Mouse (Mus musculus) embryonic facial prominence, embryonic 14.5 days (tissue): ENCODE measurements at regions not wholly inside any gene's neighbourhood (a gene's known extent, or its start where the extent isn't known, plus 50 kb on each side); places are given as distances from the start of the nearest gene placed in this dataset.

Source experiments
- ATAC-seq: fragments of 200-750 bp; cut with Nextera tagmentation; 2 replicates; pipeline ENCODE4 v1.8.0; 2017; ENCODE audit warnings: low read depth, moderate number of reproducible peaks, moderate TSS enrichment
- DNase-seq: peaks from one replicate; pipeline ENCODE4 v3.0.0-alpha.2; 2015; ENCODE audit warnings: low spot score
- H3K27ac ChIP-seq: fragments of 300-500 bp; sonication (generic); replicated peaks from 2 replicates; pipeline ENCODE4 v1.5.1; 2014; ENCODE audit warnings: low read depth, mild to moderate bottlenecking, low read length, moderate library complexity
- H3K27me3 ChIP-seq: fragments of 300-500 bp; sonication (generic); replicated peaks from 2 replicates; pipeline ENCODE4 v1.6.1; 2014; ENCODE audit warnings: low read length; ENCODE audit not compliant: control insufficient read depth, insufficient read depth
- H3K36me3 ChIP-seq: fragments of 300-500 bp; sonication (generic); 2 replicates; pipeline ENCODE4 v1.6.1; 2014; ENCODE audit warnings: low read length, mixed read lengths; ENCODE audit not compliant: control insufficient read depth, insufficient read depth
- H3K4me1 ChIP-seq: fragments of 300-500 bp; sonication (generic); 2 replicates; pipeline ENCODE4 v1.6.1; 2014; ENCODE audit warnings: antibody characterized with exemption, low read length; ENCODE audit not compliant: control insufficient read depth, insufficient read depth
- H3K4me2 ChIP-seq: fragments of 300-500 bp; sonication (generic); 2 replicates; pipeline ENCODE4 v1.6.1; 2014; ENCODE audit warnings: low read depth, mild to moderate bottlenecking, low read length, moderate library complexity, mixed read lengths
- H3K4me3 ChIP-seq: fragments of 300-500 bp; sonication (generic); 2 replicates; pipeline ENCODE4 v1.5.1; 2014; ENCODE audit warnings: low read depth, mild to moderate bottlenecking, low read length
- H3K9ac ChIP-seq: fragments of 300-500 bp; sonication (generic); 2 replicates; pipeline ENCODE4 v1.6.1; 2014; ENCODE audit warnings: low read depth, mild to moderate bottlenecking, low read length, moderate library complexity, mixed read lengths
- H3K9me3 ChIP-seq: fragments of 300-500 bp; sonication (generic); 2 replicates; pipeline ENCODE4 v1.6.1; 2016; ENCODE audit warnings: low read length; ENCODE audit not compliant: control insufficient read depth
- WGBS: fragments of 180-500 bp; shearing (Covaris S2); extraction: QIAGEN DNeasy Blood & Tissue Kit; methylation state at CpG from one replicate; pipeline ENCODE4 v1.1.7; 2014; 5-methylcytosine and 5-hydroxymethylcytosine counted together

GRCm38 (mm10) chr9:35346378-35346777, 74.5 kb upstream of the Cdon start:
- Histone ChIP-seq H3K4me3 (no peak overlapping the region), H3K36me3 (no peaks in the 10 kb centered on the region), H3K4me1 (peaks cover 37% of the 10 kb centered on the region), H3K9me3 (no peaks in the 10 kb centered on the region), H3K9ac (no peak overlapping the region), H3K4me2 (no peak overlapping the region), H3K27me3 (no peaks in the 10 kb centered on the region), H3K27ac (no peak overlapping the region)
- ATAC-seq, result no peak
- 48% methylated on average over 5 of the region's 5 CpGs for WGBS
- DNase-seq, result peak; percentile 63

GRCm38 (mm10) chr9:35350046-35350552, 70.8 kb upstream of the Cdon start:
- Histone ChIP-seq H3K27me3 (no peaks in the 10 kb centered on the region), H3K9me3 (no peaks in the 10 kb centered on the region), H3K4me3 (no peak overlapping the region), H3K9ac (no peak overlapping the region), H3K4me2 (no peak overlapping the region), H3K4me1 (peaks cover 17% of the 10 kb centered on the region), H3K27ac (no peak overlapping the region), H3K36me3 (no peaks in the 10 kb centered on the region)
- DNase-seq (peak; percentile 56), ATAC-seq (no peak)
- WGBS, result 60% methylated on average over 2 of the region's 2 CpGs

GRCm38 (mm10) chr9:35351576-35351975, 69.4 kb upstream of the Cdon start:
- H3K27me3 ChIP-seq, result no peaks in the 10 kb centered on the region
- H3K4me2 ChIP-seq, result no peak overlapping the region
- 31% methylated on average over 5 of the region's 5 CpGs for WGBS
- DNase-seq (peak; percentile 68), ATAC-seq (no peak)
- peaks cover 14% of the 10 kb centered on the region for H3K4me1 ChIP-seq
- H3K27ac ChIP-seq, result no peak overlapping the region; the same call in 1 of the 2 replicates
- no peaks in the 10 kb centered on the region for H3K9me3 ChIP-seq
- H3K4me3 ChIP-seq, result no peak overlapping the region
- no peaks in the 10 kb centered on the region for H3K36me3 ChIP-seq
- no peak overlapping the region for H3K9ac ChIP-seq

- ATAC-seq, result peak; percentile 81
- 31% methylated on average over 7 of the region's 7 CpGs for WGBS
- H3K4me2 ChIP-seq, result no peak overlapping the region
- peak; percentile 84 for DNase-seq
- no peak overlapping the region for H3K9ac ChIP-seq
- no peaks in the 10 kb centered on the region for H3K27me3 ChIP-seq
- H3K4me3 ChIP-seq, result no peak overlapping the region
- H3K27ac ChIP-seq, result 0 out of 2 replicates have a peak overlapping the region, but pooled peaks have one; percentile 4
- H3K36me3 ChIP-seq, result no peaks in the 10 kb centered on the region
- H3K9me3 ChIP-seq, result no peaks in the 10 kb centered on the region
- H3K4me1 ChIP-seq, result peaks cover 16% of the 10 kb centered on the region
Observed at GRCm38 (mm10) chr9:35354652-35355130, 66.2 kb upstream of the Cdon start.

GRCm38 (mm10) chr9:35359699-35360098, 61.2 kb upstream of the Cdon start:
- DNase-seq (peak; percentile 58), ATAC-seq (0 out of 2 replicates have a peak, but pooled peaks have one; percentile 7)
- H3K27ac ChIP-seq, result peak overlapping the region; percentile 81
- WGBS, result 42% methylated on average over 6 of the region's 6 CpGs
- H3K27me3 ChIP-seq, result no peaks in the 10 kb centered on the region
- no peaks in the 10 kb centered on the region for H3K36me3 ChIP-seq
- no peak overlapping the region for H3K4me2 ChIP-seq
- peaks cover 54% of the 10 kb centered on the region for H3K4me1 ChIP-seq
- no peak overlapping the region for H3K9ac ChIP-seq
- no peaks in the 10 kb centered on the region for H3K9me3 ChIP-seq
- H3K4me3 ChIP-seq, result no peak overlapping the region

- H3K4me1 ChIP-seq, result peaks cover 48% of the 10 kb centered on the region
- H3K4me2 ChIP-seq, result peak overlapping the region; percentile 21
Observed at GRCm38 (mm10) chr9:35360139-35361100, 60.5 kb upstream of the Cdon start.

GRCm38 (mm10) chr9:35361432-35361831, 59.5 kb upstream of the Cdon start:
- no peaks in the 10 kb centered on the region for H3K27me3 ChIP-seq
- no peaks in the 10 kb centered on the region for H3K36me3 ChIP-seq
- no peak overlapping the region for H3K4me2 ChIP-seq
- peak overlapping the region; percentile 81 for H3K27ac ChIP-seq
- WGBS, result 39% methylated on average over 4 of the region's 4 CpGs
- no peak overlapping the region for H3K4me3 ChIP-seq
- ATAC-seq (no peak), DNase-seq (no peak)
- no peaks in the 10 kb centered on the region for H3K9me3 ChIP-seq
- H3K9ac ChIP-seq, result no peak overlapping the region
- H3K4me1 ChIP-seq, result peaks cover 48% of the 10 kb centered on the region

More at GRCm38 (mm10) chr9:35360139-35361100, 60.5 kb upstream of the Cdon start:
- DNase-seq (peak; percentile 87), ATAC-seq (peak; percentile 71)
- H3K27ac ChIP-seq, result peak overlapping the region; percentile 81
- 12% methylated on average over 6 of the region's 6 CpGs for WGBS
- H3K27me3 ChIP-seq, result no peaks in the 10 kb centered on the region
- H3K36me3 ChIP-seq, result no peaks in the 10 kb centered on the region
- no peaks in the 10 kb centered on the region for H3K9me3 ChIP-seq
- H3K4me3 ChIP-seq, result no peak overlapping the region
- no peak overlapping the region for H3K9ac ChIP-seq

GRCm38 (mm10) chr9:35362276-35362675, 58.7 kb upstream of the Cdon start:
- ATAC-seq (no peak), DNase-seq (no peak)
- Histone ChIP-seq H3K4me3 (no peak overlapping the region), H3K9ac (no peak overlapping the region), H3K4me2 (no peak overlapping the region), H3K36me3 (no peaks in the 10 kb centered on the region), H3K27me3 (no peaks in the 10 kb centered on the region), H3K9me3 (no peaks in the 10 kb centered on the region), H3K27ac (peak overlapping the region; percentile 81), H3K4me1 (peaks cover 48% of the 10 kb centered on the region)
- 47% methylated on average over 7 of the region's 7 CpGs for WGBS
